Mouse (Mus musculus) MEL (cell line): ENCODE data around the gene Kifap3. TPM values are rescaled to one million over a fixed set of nuclear protein-coding genes. Genes with fewer than 3 reads are reported as not detected.

Source experiments
- DNase-seq: peaks from one replicate; pipeline ENCODE4 v3.0.0; 2011; ENCODE audit warnings: low read depth, low spot score
- H3K27ac ChIP-seq: 2 replicates; pipeline ENCODE4 v1.5.1; 2012; ENCODE audit warnings: low read depth, mild to moderate bottlenecking, control low read depth, low read length, moderate library complexity; ENCODE audit not compliant: control insufficient read depth
- H3K27me3 ChIP-seq, 2 experiments: fragments of 150-350 bp in 1 of 2; sonication (generic) in 1 of 2; 2 replicates each; pipeline ENCODE4 v1.6.1; 2012; ENCODE audit warnings: low read length in 2 of 2, mild to moderate bottlenecking in 2 of 2, improper control_type of control experiment in 1 of 2, moderate library complexity in 1 of 2; ENCODE audit not compliant: insufficient read depth in 2 of 2, control insufficient read depth in 1 of 2
- H3K36me3 ChIP-seq, 2 experiments: 2 replicates each; pipeline ENCODE4 v1.6.1; 2012 to 2014; ENCODE audit warnings: low read length in 2 of 2, improper control_type of control experiment in 1 of 2, inconsistent platforms in 1 of 2, mild to moderate bottlenecking in 1 of 2; ENCODE audit not compliant: insufficient read depth in 2 of 2, control insufficient read depth in 1 of 2
- H3K4me1 ChIP-seq, 2 experiments: fragments of 150-350 bp in 1 of 2; sonication (generic) in 1 of 2; 2 replicates each; pipeline ENCODE4 v1.6.1; 2012; ENCODE audit warnings: low read length in 2 of 2, improper control_type of control experiment in 1 of 2, mild to moderate bottlenecking in 1 of 2; ENCODE audit not compliant: insufficient read depth in 2 of 2, control insufficient read depth in 1 of 2
- H3K4me3 ChIP-seq, 2 experiments: fragments of 150-350 bp in 1 of 2; sonication (generic) in 1 of 2; 2 replicates each; pipeline ENCODE4 v1.5.1; 2012; ENCODE audit warnings: low read depth in 2 of 2, low read length in 2 of 2, mild to moderate bottlenecking in 2 of 2, moderate library complexity in 2 of 2, control low read depth in 1 of 2, improper control_type of control experiment in 1 of 2; ENCODE audit not compliant: control insufficient read depth in 1 of 2, insufficient read depth in 1 of 2
- H3K79me2 ChIP-seq: 2 replicates; pipeline ENCODE4 v1.6.1; 2012; ENCODE audit warnings: mild to moderate bottlenecking, low read length, moderate library complexity; ENCODE audit not compliant: control insufficient read depth, poor library complexity, insufficient read depth
- H3K9ac ChIP-seq: 2 replicates; pipeline ENCODE4 v1.6.1; 2012; ENCODE audit warnings: low read depth, mild to moderate bottlenecking, control low read depth, low read length, moderate library complexity; ENCODE audit not compliant: control insufficient read depth, poor library complexity, severe bottlenecking
- H3K9me3 ChIP-seq: fragments of 150-350 bp; sonication (generic); replicated peaks from 2 replicates; pipeline ENCODE4 v1.6.1; 2012; ENCODE audit warnings: mild to moderate bottlenecking, low read length, improper control_type of control experiment, moderate library complexity; ENCODE audit not compliant: insufficient read depth
- BHLHE40 ChIP-seq: IDR thresholded peaks from 2 replicates; pipeline ENCODE4 v1.6.1; 2012; ENCODE audit warnings: low read depth, mild to moderate bottlenecking, inconsistent platforms, low read length, improper control_type of control experiment, borderline replicate concordance
- CHD1 ChIP-seq: IDR thresholded peaks from 2 replicates; pipeline ENCODE4 v1.6.1; 2012; ENCODE audit warnings: low read depth, mild to moderate bottlenecking, inconsistent platforms, low read length, improper control_type of control experiment
- E2F4 ChIP-seq: IDR thresholded peaks from 2 replicates; pipeline ENCODE4 v1.6.1; 2011; ENCODE audit warnings: low read depth, low read length, improper control_type of control experiment, borderline replicate concordance
- ETS1 ChIP-seq: IDR thresholded peaks from 2 replicates; pipeline ENCODE4 v1.6.1; 2012; ENCODE audit warnings: low read depth, mild to moderate bottlenecking, inconsistent platforms, low read length, improper control_type of control experiment, moderate library complexity
- GATA1 ChIP-seq: IDR thresholded peaks from 2 replicates; pipeline ENCODE4 v1.6.1; 2011; ENCODE audit warnings: low read depth, low read length, improper control_type of control experiment
- MXI1 ChIP-seq: IDR thresholded peaks from 2 replicates; pipeline ENCODE4 v1.6.1; 2011; ENCODE audit warnings: mild to moderate bottlenecking, low read depth, low read length, improper control_type of control experiment
- MYB ChIP-seq: IDR thresholded peaks from 2 replicates; pipeline ENCODE4 v1.6.1; 2011; ENCODE audit warnings: mild to moderate bottlenecking, low read depth, low read length, improper control_type of control experiment
- MYC ChIP-seq: IDR thresholded peaks from 2 replicates; pipeline ENCODE4 v1.6.1; 2011; ENCODE audit warnings: low read depth, mild to moderate bottlenecking, low read length, improper control_type of control experiment, moderate library complexity
- NELFE ChIP-seq: IDR thresholded peaks from 2 replicates; pipeline ENCODE4 v1.6.1; 2011; ENCODE audit warnings: low read depth, low read length, improper control_type of control experiment
- POLR2A ChIP-seq, 2 experiments: IDR thresholded peaks; 2 replicates each; pipeline ENCODE4 v1.6.1; 2011 to 2012; ENCODE audit warnings: low read length in 2 of 2, mild to moderate bottlenecking in 2 of 2, control low read depth in 1 of 2, improper control_type of control experiment in 1 of 2, low read depth in 1 of 2, moderate library complexity in 1 of 2; ENCODE audit not compliant: control insufficient read depth in 1 of 2, insufficient read depth in 1 of 2, poor library complexity in 1 of 2
- POLR2AphosphoS5 ChIP-seq: IDR thresholded peaks from 2 replicates; pipeline ENCODE4 v1.6.1; 2012; ENCODE audit warnings: low read depth, borderline replicate concordance, mild to moderate bottlenecking, inconsistent platforms, low read length, moderate library complexity, mixed read lengths
- RAD21 ChIP-seq: IDR thresholded peaks from 2 replicates; pipeline ENCODE4 v1.6.1; 2011; ENCODE audit warnings: mild to moderate bottlenecking, low read depth, low read length, improper control_type of control experiment
- RCOR1 ChIP-seq: IDR thresholded peaks from 2 replicates; pipeline ENCODE4 v1.6.1; 2012; ENCODE audit warnings: low read depth, mild to moderate bottlenecking, inconsistent platforms, low read length, improper control_type of control experiment
- SIN3A ChIP-seq: IDR thresholded peaks from 2 replicates; pipeline ENCODE4 v1.6.1; 2012; ENCODE audit warnings: low read length, improper control_type of control experiment, inconsistent platforms
- SMC3 ChIP-seq: IDR thresholded peaks from 2 replicates; pipeline ENCODE4 v1.6.1; 2011; ENCODE audit warnings: low read depth, low read length, improper control_type of control experiment
- TBP ChIP-seq: IDR thresholded peaks from 2 replicates; pipeline ENCODE4 v1.8.0; 2011; ENCODE audit warnings: low read depth, low read length, improper control_type of control experiment
- UBTF ChIP-seq: IDR thresholded peaks from 2 replicates; pipeline ENCODE4 v1.6.1; 2012; ENCODE audit warnings: low read depth, mild to moderate bottlenecking, inconsistent platforms, low read length, improper control_type of control experiment, moderate library complexity, borderline replicate concordance; ENCODE audit not compliant: insufficient read depth
- USF1 ChIP-seq: IDR thresholded peaks from 2 replicates; pipeline ENCODE4 v1.6.1; 2014; ENCODE audit warnings: low read depth, mild to moderate bottlenecking, inconsistent platforms, low read length, improper control_type of control experiment, moderate library complexity
- USF2 ChIP-seq, 2 experiments: IDR thresholded peaks; 2 replicates each; pipeline ENCODE4 v1.6.1; 2011 to 2012; ENCODE audit warnings: improper control_type of control experiment in 2 of 2, low read length in 2 of 2, borderline replicate concordance in 1 of 2, inconsistent platforms in 1 of 2, low read depth in 1 of 2, mild to moderate bottlenecking in 1 of 2; ENCODE audit not compliant: insufficient read depth in 1 of 2
- ZC3H11A ChIP-seq: IDR thresholded peaks from 2 replicates; pipeline ENCODE4 v1.6.1; 2012; ENCODE audit warnings: low read depth, mild to moderate bottlenecking, inconsistent platforms, low read length, improper control_type of control experiment
- ZKSCAN1 ChIP-seq: IDR thresholded peaks from 2 replicates; pipeline ENCODE4 v1.6.1; 2012; ENCODE audit warnings: low read depth, mild to moderate bottlenecking, inconsistent platforms, low read length, improper control_type of control experiment, moderate library complexity
- polyA plus RNA-seq, 2 experiments: library from polyadenylated mRNA; stranded (reverse) in 1 of 2; unstranded in 1 of 2; fragments of >175 nt in 1 of 2; fragments of >200 nt in 1 of 2; gene quantifications; 2 replicates each; pipeline versions ENCODE4 v1.2.1 to v1.2.4; 2012; ENCODE audit warnings: low replicate concordance in 2 of 2, low read depth in 1 of 2; ENCODE audit not compliant: insufficient read length in 2 of 2, insufficient read depth in 1 of 2, missing spikeins in 1 of 2
- total RNA-seq: library from RNA; depleted of rRNA; stranded (reverse); fragments of 300-350 nt; gene quantifications from 2 replicates; pipeline ENCODE4 v1.2.3, GENCODE M21; 2012

Gene Kifap3
- total and polyA plus RNA-seq, 3 experiments, result 5.1 to 7.6 TPM; not detected in 1

- Histone ChIP-seq H3K36me3 (no peaks in the 10 kb centered on the region), H3K27me3 (no peaks in the 10 kb centered on the region), H3K9me3 (no peaks in the 10 kb centered on the region), H3K4me3 (no peak overlapping the region), H3K27ac (no peak overlapping the region), H3K9ac (no peak overlapping the region), H3K4me1 (no peaks in the 10 kb centered on the region), H3K79me2 (no peaks in the 10 kb centered on the region)
- no peak for TF ChIP-seq GATA1
- no peak for TF ChIP-seq RAD21
- TF ChIP-seq USF2 (IDR thresholded peaks at IDR 0.05; ENCODE audit: borderline replicate concordance in 1 of 2, insufficient read depth in 1 of 2, low read depth in 1 of 2, low read length in 2 of 2), result no peak
- no peak for TF ChIP-seq ETS1
- no peak for TF ChIP-seq SMC3
- TF ChIP-seq MXI1, result no peak
- no peak for TF ChIP-seq RCOR1
- no peak for TF ChIP-seq NELFE
- TF ChIP-seq USF1, result no peak
- no peak for TF ChIP-seq BHLHE40
- TF ChIP-seq POLR2A (IDR thresholded peaks at IDR 0.05; ENCODE audit: control insufficient read depth in 1 of 2, insufficient read depth in 1 of 2, low read depth in 1 of 2, low read length in 2 of 2, poor library complexity in 1 of 2), result no peak
- TF ChIP-seq E2F4, result no peak
- no peak for TF ChIP-seq MYB
- no peak for DNase-seq
These were observed 131.4 kb downstream of the Kifap3 start for GRCm38 (mm10) chr1:163910785-163911184.

GRCm38 (mm10) chr1:163911981-163912380, 132.6 kb downstream of the Kifap3 start:
- DNase-seq, result no peak
- no peak for TF ChIP-seq POLR2AphosphoS5
- TF ChIP-seq SMC3, result no peak
- TF ChIP-seq UBTF, result no peak
- no peak for TF ChIP-seq ZKSCAN1
- no peak for TF ChIP-seq TBP
- no peak for TF ChIP-seq BHLHE40
- no peak for TF ChIP-seq ETS1
- TF ChIP-seq CHD1, result no peak
- TF ChIP-seq USF2 (IDR thresholded peaks at IDR 0.05; ENCODE audit: borderline replicate concordance in 1 of 2, insufficient read depth in 1 of 2, low read depth in 1 of 2, low read length in 2 of 2), result no peak
- no peak for TF ChIP-seq ZC3H11A
- no peak for TF ChIP-seq MYC
- TF ChIP-seq SIN3A, result no peak
- TF ChIP-seq, all 39 proteins: peak for 0
- H3K36me3 ChIP-seq, result no peaks in the 10 kb centered on the region

More at GRCm38 (mm10) chr1:163911981-163912380, 132.6 kb downstream of the Kifap3 start:
- no peaks in the 10 kb centered on the region for H3K27me3 ChIP-seq
- H3K4me1 ChIP-seq, result no peaks in the 10 kb centered on the region
- H3K4me3 ChIP-seq, result no peak overlapping the region
- H3K27ac ChIP-seq, result no peak overlapping the region
- no peak overlapping the region for H3K9ac ChIP-seq
- H3K79me2 ChIP-seq, result no peaks in the 10 kb centered on the region
- no peaks in the 10 kb centered on the region for H3K9me3 ChIP-seq
